Mouse (Mus musculus) WW6 (cell line): Measurements from ENCODE around the gene Lce1j.

ENCODE experiments used
- DNase-seq: peaks from one replicate; pipeline ENCODE4 v3.0.0-alpha.2; 2013; ENCODE audit warnings: low read depth, low spot score

Gene Lce1j

GRCm38 (mm10) chr3:92790414-92790813, at the start of gene Lce1j:
Gene Lce1j (minus strand): TSS chr3:92790514.
- DNase-seq = no peak

- DNase-seq = no peak
These were observed 36.8 kb upstream of the Lce1j start, which contains the start of gene Kprp for GRCm38 (mm10) chr3:92827108-92827507. Gene Kprp (minus strand): TSS chr3:92827247.

GRCm38 (mm10) chr3:92825808-92826207, 35.5 kb upstream of the Lce1j start:
- DNase-seq = no peak

- DNase-seq = peak; percentile 9
These were observed 25.7 kb upstream of the Lce1j start for GRCm38 (mm10) chr3:92816036-92816435.

- no peak for DNase-seq
These were observed 25.3 kb upstream of the Lce1j start for GRCm38 (mm10) chr3:92815581-92815980.

GRCm38 (mm10) chr3:92807791-92808190, 17.5 kb upstream of the Lce1j start, which contains the start of gene Lce1k:
Gene Lce1k (minus strand): TSS chr3:92807891.
- no peak for DNase-seq

GRCm38 (mm10) chr3:92778799-92779198, 11.5 kb downstream of the Lce1j start, which contains the start of gene Lce1i:
Gene Lce1i (minus strand): TSS chr3:92778899.
- DNase-seq = no peak

GRCm38 (mm10) chr3:92771573-92771972, 18.7 kb downstream of the Lce1j start:
- no peak for DNase-seq

- no peak for DNase-seq
These were observed 25.3 kb downstream of the Lce1j start, which contains the start of gene Lce1h for GRCm38 (mm10) chr3:92764965-92765364. Gene Lce1h (minus strand): TSS chr3:92765065.

GRCm38 (mm10) chr3:92753197-92753596, 37.1 kb downstream of the Lce1j start:
- DNase-seq = no peak

- no peak for DNase-seq
These were observed 38.1 kb downstream of the Lce1j start, which contains the start of gene Lce1g for GRCm38 (mm10) chr3:92752238-92752637. Gene Lce1g (minus strand): TSS chr3:92752338.

- DNase-seq = no peak
These were observed 51.3 kb downstream of the Lce1j start, which contains the start of gene Gm38119 for GRCm38 (mm10) chr3:92738996-92739395. Gene Gm38119 (minus strand): TSS chr3:92739096.
